Mouse (Mus musculus) C2C12 (cell line): Measurements from ENCODE around the gene Sap30bp.

ENCODE experiments used
- CTCF ChIP-seq: IDR thresholded peaks from one replicate; pipeline ENCODE4 v1.5.1; 2011; ENCODE audit not compliant: control insufficient read depth, insufficient read depth, insufficient read length
- MAX ChIP-seq: IDR thresholded peaks from one replicate; pipeline ENCODE4 v1.6.1; 2011; ENCODE audit warnings: mild to moderate bottlenecking, control low read depth
- MYOD1 ChIP-seq: IDR thresholded peaks from one replicate; pipeline ENCODE4 v1.6.1; 2011; ENCODE audit warnings: low read depth; ENCODE audit not compliant: control insufficient read depth, insufficient read length
- MYOG ChIP-seq: IDR thresholded peaks from one replicate; pipeline ENCODE4 v1.6.1; 2011; ENCODE audit not compliant: control insufficient read depth, insufficient read length; ENCODE audit errors: extremely low read depth

DNA sequence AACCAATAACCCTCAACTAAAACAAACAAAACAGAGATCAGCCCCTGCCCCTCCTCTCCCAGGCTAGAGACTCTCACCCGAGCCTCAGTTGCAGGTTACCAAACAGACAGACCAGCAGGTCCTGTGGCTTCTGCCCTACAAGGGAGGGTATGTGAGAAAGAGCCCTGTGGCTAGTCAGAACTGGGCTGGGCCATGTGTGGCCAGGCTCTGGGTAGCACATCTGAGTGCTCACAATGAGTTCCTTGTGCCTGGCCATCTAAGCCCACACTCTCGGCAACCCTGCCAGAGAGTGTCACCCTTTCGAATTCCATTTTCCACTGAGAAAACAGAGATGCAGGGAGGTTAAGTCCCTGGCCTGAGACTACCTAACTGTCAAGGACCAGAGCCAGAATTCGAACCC is 59.0 kb downstream of the Sap30bp start:
- TF ChIP-seq CTCF (no peak), MYOD1 (no peak), MAX (no peak), MYOG (no peak)
